Mouse (Mus musculus) adrenal gland (tissue): ENCODE measurements around the gene Agap1.

Source experiments
- intact Hi-C: fragments of 180-260 bp; cut with DNase I; formaldehyde crosslinking; loops from one replicate; pipeline ENCODE4 v1.15.1; 2025

Gene Agap1

GRCm38 (mm10) chr1:89606612-89607011 is 152.0 kb downstream of the Agap1 start:
- intact Hi-C loops: loop anchor here (5.0 to 10.0 kb wide), 2 partner anchors 79 to 372 kb away; no protein-coding TSS in a partner anchor

- intact Hi-C loops: loop anchor here (5.0 to 10.0 kb wide), 2 partner anchors 81 to 374 kb away; no protein-coding TSS in a partner anchor
These were observed 154.2 kb downstream of the Agap1 start for GRCm38 (mm10) chr1:89608766-89609165.

- intact Hi-C loops: loop anchor here (5.0 to 10.0 kb wide), 2 partner anchors 83 to 375 kb away; no protein-coding TSS in a partner anchor
These were observed 155.4 kb downstream of the Agap1 start for GRCm38 (mm10) chr1:89609964-89610363.

- intact Hi-C loops: no loop called here
These were observed 156.9 kb downstream of the Agap1 start for GRCm38 (mm10) chr1:89611521-89611920.

- intact Hi-C loops: no loop called here
These were observed 158.7 kb downstream of the Agap1 start for GRCm38 (mm10) chr1:89613234-89613870.

- intact Hi-C loops: no loop called here
These were observed 161.9 kb downstream of the Agap1 start for GRCm38 (mm10) chr1:89616556-89616955.

GRCm38 (mm10) chr1:89617336-89617735 is 162.7 kb downstream of the Agap1 start:
- intact Hi-C loops: no loop called here

GRCm38 (mm10) chr1:89619963-89620362 is 165.4 kb downstream of the Agap1 start:
- intact Hi-C loops: no loop called here

- intact Hi-C loops: no loop called here
These were observed 166.6 kb downstream of the Agap1 start for GRCm38 (mm10) chr1:89621014-89621791.

GRCm38 (mm10) chr1:89621952-89622351 is 167.3 kb downstream of the Agap1 start:
- intact Hi-C loops: no loop called here

GRCm38 (mm10) chr1:89622801-89623200 is 168.2 kb downstream of the Agap1 start:
- intact Hi-C loops: no loop called here

- intact Hi-C loops: no loop called here
These were observed 170.7 kb downstream of the Agap1 start for GRCm38 (mm10) chr1:89625312-89625711.

- intact Hi-C loops: no loop called here
These were observed 171.4 kb downstream of the Agap1 start for GRCm38 (mm10) chr1:89625967-89626366.

GRCm38 (mm10) chr1:89626940-89627339 is 172.3 kb downstream of the Agap1 start:
- intact Hi-C loops: no loop called here

- intact Hi-C loops: no loop called here
These were observed 173.0 kb downstream of the Agap1 start for GRCm38 (mm10) chr1:89627650-89628049.

GRCm38 (mm10) chr1:89630836-89631235 is 176.2 kb downstream of the Agap1 start:
- intact Hi-C loops: loop anchor here (10.0 kb wide), 1 partner anchor 396 kb away; no protein-coding TSS in a partner anchor

- intact Hi-C loops: loop anchor here (1.0 to 10.0 kb wide), 2 partner anchors 105 to 397 kb away; no protein-coding TSS in a partner anchor
These were observed 177.1 kb downstream of the Agap1 start for GRCm38 (mm10) chr1:89631747-89632146.

- intact Hi-C loops: loop anchor here (10.0 kb wide), 1 partner anchor 399 kb away; no protein-coding TSS in a partner anchor
These were observed 179.4 kb downstream of the Agap1 start for GRCm38 (mm10) chr1:89634055-89634454.

GRCm38 (mm10) chr1:89635131-89635530 is 180.5 kb downstream of the Agap1 start:
- intact Hi-C loops: loop anchor here (10.0 kb wide), 1 partner anchor 400 kb away; no protein-coding TSS in a partner anchor

GRCm38 (mm10) chr1:89637670-89638069 is 183.1 kb downstream of the Agap1 start:
- intact Hi-C loops: loop anchor here (10.0 kb wide), 1 partner anchor 403 kb away; no protein-coding TSS in a partner anchor

GRCm38 (mm10) chr1:89643445-89644100 is 189.0 kb downstream of the Agap1 start:
- intact Hi-C loops: no loop called here

- intact Hi-C loops: no loop called here
These were observed 189.5 kb downstream of the Agap1 start for GRCm38 (mm10) chr1:89644120-89644519.
